Mouse (Mus musculus): ENCODE measurements around the gene Fgf23. TPM values are rescaled to one million over a fixed set of nuclear protein-coding genes. Genes with fewer than 3 reads are reported as not detected.

Gene Fgf23
- polyA plus RNA-seq, 1 experiment from 2014 or later = not detected

DNA sequence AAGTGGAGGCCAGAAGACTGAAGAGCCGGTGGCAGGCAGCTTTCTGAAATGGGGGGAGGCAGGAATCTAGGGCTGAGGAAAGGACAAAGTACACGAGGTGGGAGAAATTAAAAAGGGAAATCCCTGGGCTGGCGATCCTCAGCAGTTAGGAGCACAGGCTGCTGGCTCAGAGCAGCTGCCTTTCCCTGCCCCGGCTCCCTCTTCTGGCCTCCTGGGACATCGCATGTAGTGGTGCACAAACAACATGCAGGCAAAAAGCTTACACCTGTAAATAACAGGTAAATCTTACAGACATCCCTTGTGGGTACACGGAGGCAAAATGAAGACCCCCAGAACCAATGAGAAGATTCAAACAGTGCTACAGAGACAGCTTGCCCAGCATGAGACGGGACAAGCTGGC, 21.9 kb downstream of the Fgf23 start:
- H3K9me3 ChIP-seq = no peaks in the 10 kb centered on the region
- 0 out of 2 replicates have a peak, but pooled peaks cover 4% of the 10 kb centered on the region for H3K36me3 ChIP-seq
- no peak overlapping the region for H3K9ac ChIP-seq
- no peak overlapping the region for H3K27ac ChIP-seq
- no peaks in the 10 kb centered on the region for H3K4me1 ChIP-seq
- H3K27me3 ChIP-seq = no peaks in the 10 kb centered on the region
- no peak overlapping the region for H3K4me2 ChIP-seq
- WGBS = 64% methylated on average over 7 of the region's 7 CpGs
- no peak for ATAC-seq (ENCODE audit: insufficient number of reproducible peaks, low FRiP score, low TSS enrichment, low read depth)
- no peak overlapping the region for H3K4me3 ChIP-seq

DNA sequence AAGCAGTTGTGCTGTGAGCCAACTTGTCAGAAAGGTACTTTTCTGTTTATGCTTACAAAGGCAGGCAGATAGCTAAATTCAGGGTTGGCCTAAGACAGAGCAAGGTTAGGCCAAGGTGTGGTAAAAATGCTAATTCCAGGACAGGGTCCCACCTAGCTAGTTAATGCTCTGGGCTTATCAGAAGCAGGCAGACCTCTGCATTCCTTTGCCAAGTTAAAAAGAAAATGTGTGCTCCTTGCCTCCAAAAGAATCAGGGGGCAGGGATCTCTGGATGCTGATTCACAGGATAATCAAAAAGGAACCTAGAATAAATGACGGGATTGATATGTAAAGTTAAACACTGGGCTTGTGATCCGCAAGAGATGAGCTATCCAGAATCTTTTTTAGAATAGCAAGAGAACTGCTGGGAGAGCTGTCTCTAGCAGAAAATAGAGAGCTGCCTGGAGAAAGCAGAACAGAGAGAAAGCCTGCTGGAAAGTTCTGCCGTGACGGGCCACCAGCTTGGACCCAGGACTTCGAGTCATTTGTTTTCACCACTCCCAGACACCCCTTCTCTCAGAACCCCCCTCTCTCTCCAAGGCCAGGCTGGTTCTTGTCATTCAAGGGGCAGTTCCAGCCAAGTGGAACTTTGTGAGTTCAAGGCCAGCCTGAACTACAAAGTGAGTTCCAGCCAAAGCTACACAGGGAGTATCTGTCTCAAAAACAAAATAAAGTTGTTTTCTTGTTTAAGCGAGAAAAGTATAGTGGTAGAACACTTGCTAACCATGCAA, 31.0 kb downstream of the Fgf23 start:
- no peak for ATAC-seq (ENCODE audit: insufficient number of reproducible peaks, low FRiP score, low TSS enrichment, low read depth)
- H3K4me1 ChIP-seq = peaks cover 5% of the 10 kb centered on the region
- no peaks in the 10 kb centered on the region for H3K9me3 ChIP-seq
- 0 out of 2 replicates have a peak, but pooled peaks cover 4% of the 10 kb centered on the region for H3K36me3 ChIP-seq
- WGBS = 93% methylated on average over 6 of the region's 6 CpGs
- no peak overlapping the region for H3K4me3 ChIP-seq
- no peak overlapping the region for H3K9ac ChIP-seq
- no peaks in the 10 kb centered on the region for H3K27me3 ChIP-seq
- H3K4me2 ChIP-seq = no peak overlapping the region
- no peak overlapping the region for H3K27ac ChIP-seq

DNA sequence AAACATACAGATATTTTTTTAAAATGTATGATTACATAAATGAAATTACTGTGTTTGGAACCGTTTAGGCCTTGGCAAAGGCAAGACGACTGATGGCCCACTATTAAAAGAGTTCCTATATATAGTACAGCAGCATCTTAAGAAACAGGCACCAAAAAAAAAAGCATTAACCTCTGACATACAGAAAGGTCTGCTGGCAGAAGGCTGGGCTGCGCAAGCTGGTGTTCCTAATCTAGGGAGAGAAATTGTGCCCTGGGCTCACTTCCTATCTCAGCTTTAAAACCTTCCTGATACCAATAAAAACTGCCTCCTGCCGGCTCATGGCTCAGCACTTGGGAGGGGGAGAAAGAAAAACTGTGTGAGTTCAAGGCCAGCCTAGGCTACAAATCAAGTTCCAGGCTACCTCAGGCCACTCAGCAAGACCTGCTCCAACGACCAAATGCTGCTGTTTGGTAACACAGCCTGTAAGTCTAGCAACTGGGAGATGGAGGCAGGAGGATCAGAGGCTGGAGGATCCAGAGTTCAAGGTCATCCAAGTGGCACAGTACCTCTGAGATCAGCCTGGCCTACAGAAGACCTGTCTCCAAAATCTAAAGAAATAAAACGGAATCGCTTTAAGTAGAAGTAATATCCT, 31.8 kb downstream of the Fgf23 start:
- no peaks in the 10 kb centered on the region for H3K9me3 ChIP-seq
- no peak overlapping the region for H3K27ac ChIP-seq
- peaks cover 8% of the 10 kb centered on the region for H3K4me1 ChIP-seq
- no peak overlapping the region for H3K4me2 ChIP-seq
- 76% methylated on average over 7 of the region's 7 CpGs for WGBS
- H3K36me3 ChIP-seq = 0 out of 2 replicates have a peak, but pooled peaks cover 4% of the 10 kb centered on the region
- H3K4me3 ChIP-seq = no peak overlapping the region
- H3K9ac ChIP-seq = no peak overlapping the region
- no peak for ATAC-seq (ENCODE audit: insufficient number of reproducible peaks, low FRiP score, low TSS enrichment, low read depth)
- no peaks in the 10 kb centered on the region for H3K27me3 ChIP-seq

DNA sequence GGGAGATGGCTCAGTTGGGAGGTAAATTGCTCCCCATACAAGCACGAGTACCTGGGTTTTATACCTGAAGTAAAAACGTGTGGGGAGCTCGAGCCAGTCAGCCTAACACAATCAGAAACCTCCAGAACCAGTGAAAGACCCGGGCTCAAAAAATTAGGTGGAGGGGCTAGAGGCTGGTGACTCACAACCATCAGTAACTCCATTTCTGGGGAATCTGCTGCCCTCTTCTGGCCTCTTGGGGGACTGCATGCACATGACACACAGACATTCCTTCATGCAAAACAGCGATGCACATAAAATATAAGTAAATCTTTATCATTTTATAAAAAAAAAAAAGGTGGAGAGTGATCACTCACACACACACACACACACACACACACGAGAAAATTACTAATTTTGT, 32.4 kb downstream of the Fgf23 start:
- no peaks in the 10 kb centered on the region for H3K9me3 ChIP-seq
- H3K36me3 ChIP-seq = 0 out of 2 replicates have a peak, but pooled peaks cover 4% of the 10 kb centered on the region
- H3K4me3 ChIP-seq = no peak overlapping the region
- H3K9ac ChIP-seq = no peak overlapping the region
- H3K27me3 ChIP-seq = no peaks in the 10 kb centered on the region
- ATAC-seq (ENCODE audit: insufficient number of reproducible peaks, low FRiP score, low TSS enrichment, low read depth) = no peak
- H3K4me1 ChIP-seq = peaks cover 12% of the 10 kb centered on the region
- H3K4me2 ChIP-seq = no peak overlapping the region
- WGBS = 69% methylated on average over 6 of the region's 6 CpGs
- H3K27ac ChIP-seq = no peak overlapping the region

DNA sequence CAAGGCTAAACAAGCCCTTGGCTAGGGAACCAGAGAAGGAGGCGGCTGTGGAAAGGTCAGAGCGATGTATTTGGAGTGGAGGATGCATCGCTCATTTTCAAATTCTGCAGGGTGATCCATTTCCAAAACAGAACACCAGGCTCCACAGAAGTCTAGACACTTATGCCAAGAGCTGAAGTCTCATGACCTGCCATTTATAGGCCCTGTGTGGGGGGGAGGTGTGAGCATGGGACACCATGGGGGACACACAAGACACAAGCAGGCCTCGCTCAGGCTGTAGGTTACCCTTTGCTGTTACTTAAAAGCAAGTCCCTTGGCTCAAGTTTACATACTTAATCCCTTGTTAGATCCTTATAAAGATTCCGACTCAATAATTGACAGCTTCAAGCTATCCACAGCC, 33.5 kb downstream of the Fgf23 start:
- no peak overlapping the region for H3K27ac ChIP-seq

DNA sequence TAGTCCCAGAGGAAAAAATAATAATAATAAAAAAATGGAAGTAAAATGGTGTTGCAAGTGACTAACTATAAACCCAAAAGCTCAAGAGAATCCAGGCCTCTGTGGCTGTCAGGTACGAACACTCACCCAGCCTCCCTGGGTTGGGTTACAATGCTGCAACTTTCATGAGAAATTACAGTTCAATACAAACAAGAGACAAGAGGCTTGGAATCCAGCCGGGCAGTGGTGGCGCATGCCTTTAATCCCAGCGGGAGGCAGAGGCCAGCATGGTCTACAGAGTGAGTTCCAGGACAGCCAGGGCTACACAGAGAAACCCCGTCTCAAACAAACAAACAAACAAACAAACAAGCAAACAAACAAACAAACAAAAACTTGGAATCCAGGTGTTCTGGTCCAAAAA, 34.0 kb downstream of the Fgf23 start:
- Histone ChIP-seq H3K27ac (no peak overlapping the region), H3K4me1 (peaks cover 12% of the 10 kb centered on the region), H3K9ac (no peak overlapping the region), H3K4me3 (no peak overlapping the region), H3K36me3 (no peaks in the 10 kb centered on the region), H3K9me3 (no peaks in the 10 kb centered on the region), H3K27me3 (no peaks in the 10 kb centered on the region), H3K4me2 (no peak overlapping the region)
- 54% methylated on average over 5 of the region's 5 CpGs for WGBS
- no peak for ATAC-seq (ENCODE audit: insufficient number of reproducible peaks, low FRiP score, low TSS enrichment, low read depth)

More for the DNA sequence above, 33.5 kb downstream of the Fgf23 start:
- H3K4me3 ChIP-seq = no peak overlapping the region
- no peaks in the 10 kb centered on the region for H3K9me3 ChIP-seq
- H3K27me3 ChIP-seq = no peaks in the 10 kb centered on the region
- no peak for ATAC-seq (ENCODE audit: insufficient number of reproducible peaks, low FRiP score, low TSS enrichment, low read depth)
- peaks cover 12% of the 10 kb centered on the region for H3K4me1 ChIP-seq
- no peak overlapping the region for H3K4me2 ChIP-seq
- 0 out of 2 replicates have a peak, but pooled peaks cover 2% of the 10 kb centered on the region for H3K36me3 ChIP-seq
- no peak overlapping the region for H3K9ac ChIP-seq
- WGBS = 76% methylated on average over 5 of the region's 5 CpGs

DNA sequence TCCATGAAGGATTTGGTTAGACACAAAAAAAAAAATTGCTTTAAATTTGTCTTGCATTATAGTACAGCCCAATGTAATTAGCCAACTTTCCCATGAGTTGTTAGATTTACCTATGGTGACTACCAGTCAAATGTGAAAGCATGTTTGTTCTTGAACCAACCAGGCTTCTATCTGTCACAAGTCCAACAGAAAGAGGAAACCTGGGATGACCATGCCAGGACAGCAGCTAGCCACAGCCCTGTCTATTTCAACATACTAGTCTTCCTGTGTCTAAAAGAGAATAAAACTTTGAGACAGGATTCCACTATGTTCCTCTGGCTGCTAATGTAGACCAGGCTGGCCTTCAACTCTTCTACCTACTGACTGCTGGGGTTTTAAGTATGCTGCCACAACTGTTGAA, 34.7 kb downstream of the Fgf23 start:
- H3K4me2 ChIP-seq = no peak overlapping the region
- peaks cover 12% of the 10 kb centered on the region for H3K4me1 ChIP-seq

DNA sequence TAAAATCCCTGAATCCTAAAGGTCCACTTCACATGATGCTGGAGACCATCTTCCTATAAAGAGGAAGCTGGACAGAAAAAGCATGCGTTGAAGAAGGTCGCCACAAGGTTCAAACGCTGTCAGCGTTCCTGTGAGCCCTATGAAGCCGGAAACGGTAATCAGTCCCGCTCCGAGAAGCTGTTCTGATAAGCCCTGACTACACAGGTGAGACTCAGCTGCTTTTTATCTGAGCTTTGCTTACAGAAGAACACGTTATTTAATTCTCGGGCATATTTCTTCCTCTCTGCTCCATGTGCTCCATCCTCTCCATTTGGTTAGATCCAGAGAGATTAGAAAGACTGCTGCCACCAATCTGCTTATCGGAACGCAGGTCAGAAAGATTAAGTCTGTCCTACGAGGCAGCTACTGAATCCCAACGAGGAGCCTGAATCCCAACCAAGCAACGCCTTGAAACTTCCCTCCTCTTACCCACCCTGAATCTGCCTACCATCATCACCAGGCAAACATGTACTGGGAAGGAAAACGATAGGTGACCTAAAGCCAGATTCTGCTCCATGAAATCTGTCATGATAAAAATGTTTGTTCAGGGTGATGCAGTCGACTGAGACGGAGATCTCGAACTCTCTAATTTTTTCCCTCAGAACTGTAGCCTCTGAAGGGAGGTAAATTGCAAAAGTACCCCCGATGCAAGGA, 35.8 kb downstream of the Fgf23 start:
- no peaks in the 10 kb centered on the region for H3K27me3 ChIP-seq
- 44% methylated on average over 20 of the region's 20 CpGs for WGBS
- H3K4me2 ChIP-seq = peak overlapping the region; percentile 83
- peaks cover 12% of the 10 kb centered on the region for H3K4me1 ChIP-seq
- H3K36me3 ChIP-seq = no peaks in the 10 kb centered on the region
- no peaks in the 10 kb centered on the region for H3K9me3 ChIP-seq
- H3K9ac ChIP-seq = peak overlapping the region; percentile 50
- no peak overlapping the region for H3K27ac ChIP-seq
- ATAC-seq (ENCODE audit: insufficient number of reproducible peaks, low FRiP score, low TSS enrichment, low read depth) = no peak
- H3K4me3 ChIP-seq = peak overlapping the region; percentile 63

More for the DNA sequence above, 34.7 kb downstream of the Fgf23 start:
- no peak for ATAC-seq (ENCODE audit: insufficient number of reproducible peaks, low FRiP score, low TSS enrichment, low read depth)
- Histone ChIP-seq H3K27me3 (no peaks in the 10 kb centered on the region), H3K4me3 (no peak overlapping the region), H3K27ac (no peak overlapping the region), H3K9me3 (no peaks in the 10 kb centered on the region), H3K36me3 (no peaks in the 10 kb centered on the region), H3K9ac (no peak overlapping the region)

DNA sequence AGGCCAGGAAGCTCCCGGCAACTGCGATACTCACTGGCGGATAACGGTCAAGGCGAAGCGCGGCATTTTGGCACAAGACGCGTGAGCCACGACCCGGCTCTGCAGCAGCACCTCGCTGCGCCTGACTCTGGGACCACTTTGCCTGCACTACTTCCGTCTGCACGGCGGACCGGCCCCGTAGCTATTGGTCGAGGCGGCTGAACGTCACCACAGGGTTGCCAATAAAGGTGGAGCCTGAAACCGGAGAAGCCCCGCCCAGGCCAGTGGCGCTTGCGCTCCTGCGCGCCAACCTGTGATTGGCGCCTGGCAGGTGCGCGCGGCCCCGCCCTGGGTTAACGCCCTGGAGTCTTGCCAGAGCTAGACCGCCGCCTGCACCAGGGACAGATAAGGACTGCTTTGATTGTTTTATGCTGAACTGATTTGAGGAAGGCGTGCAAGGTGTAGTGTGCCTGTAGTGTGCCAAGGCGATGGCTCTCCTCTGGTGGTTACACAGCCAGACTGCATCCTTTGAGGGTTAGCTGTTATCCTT, 36.8 kb downstream of the Fgf23 start, which contains the start of gene Tigar:
Gene Tigar (minus strand): TSS at position 156 of the 529 bp plus-strand sequence.
- peak within 1 kb of the TSS; percentile 63 for H3K4me3 ChIP-seq
- under 1% methylated on average over 37 of the region's 37 CpGs for WGBS

DNA sequence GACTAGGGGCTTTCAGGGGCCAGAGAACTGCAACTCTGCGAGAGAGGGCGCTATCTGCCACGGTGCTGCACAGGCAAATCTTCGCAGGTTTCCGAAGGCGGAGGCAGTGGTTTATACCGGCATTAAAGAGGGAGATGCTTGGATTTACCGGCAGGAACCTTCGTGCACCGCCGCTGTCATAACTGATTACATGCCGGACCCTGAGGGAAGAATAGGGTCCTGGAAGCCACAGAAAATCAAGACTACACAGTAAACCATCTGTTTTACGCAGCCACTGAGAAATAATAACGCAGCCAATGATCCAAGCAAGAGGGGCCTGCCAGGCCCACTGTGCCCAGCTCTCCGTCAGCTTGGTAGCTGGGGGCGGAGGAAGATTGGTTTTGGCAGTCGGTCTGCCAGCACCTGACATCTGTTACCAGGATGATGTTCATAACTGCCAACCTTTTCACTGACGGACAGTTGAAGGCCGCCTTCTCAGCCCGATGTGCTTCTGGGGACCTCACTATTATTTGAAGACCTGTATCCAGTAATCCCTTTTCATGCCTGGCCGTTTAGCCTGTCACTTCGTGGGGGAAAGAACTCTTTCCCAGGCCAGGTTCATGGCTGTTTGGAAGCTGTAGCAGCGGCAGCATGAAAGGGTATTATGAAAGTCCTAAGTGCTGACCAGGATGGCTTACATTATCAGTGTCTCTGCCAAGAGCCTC, 42.2 kb downstream of the Fgf23 start:
- no peak for ATAC-seq (ENCODE audit: insufficient number of reproducible peaks, low FRiP score, low TSS enrichment, low read depth)
- H3K36me3 ChIP-seq = no peaks in the 10 kb centered on the region
- 61% methylated on average over 23 of the region's 23 CpGs for WGBS

More for the DNA sequence above, 36.8 kb downstream of the Fgf23 start, which contains the start of gene Tigar:
- Histone ChIP-seq H3K4me2 (peak within 1 kb of the TSS; percentile 83), H3K9ac (peak within 1 kb of the TSS; percentile 50), H3K27ac (no peak within 1 kb of the TSS), H3K4me1 (peaks cover 12% of the 10 kb centered on the region), H3K27me3 (no peaks in the 10 kb centered on the region), H3K9me3 (no peaks in the 10 kb centered on the region), H3K36me3 (no peaks in the 10 kb centered on the region)
- peak; percentile 94 for ATAC-seq (ENCODE audit: insufficient number of reproducible peaks, low FRiP score, low TSS enrichment, low read depth)

DNA sequence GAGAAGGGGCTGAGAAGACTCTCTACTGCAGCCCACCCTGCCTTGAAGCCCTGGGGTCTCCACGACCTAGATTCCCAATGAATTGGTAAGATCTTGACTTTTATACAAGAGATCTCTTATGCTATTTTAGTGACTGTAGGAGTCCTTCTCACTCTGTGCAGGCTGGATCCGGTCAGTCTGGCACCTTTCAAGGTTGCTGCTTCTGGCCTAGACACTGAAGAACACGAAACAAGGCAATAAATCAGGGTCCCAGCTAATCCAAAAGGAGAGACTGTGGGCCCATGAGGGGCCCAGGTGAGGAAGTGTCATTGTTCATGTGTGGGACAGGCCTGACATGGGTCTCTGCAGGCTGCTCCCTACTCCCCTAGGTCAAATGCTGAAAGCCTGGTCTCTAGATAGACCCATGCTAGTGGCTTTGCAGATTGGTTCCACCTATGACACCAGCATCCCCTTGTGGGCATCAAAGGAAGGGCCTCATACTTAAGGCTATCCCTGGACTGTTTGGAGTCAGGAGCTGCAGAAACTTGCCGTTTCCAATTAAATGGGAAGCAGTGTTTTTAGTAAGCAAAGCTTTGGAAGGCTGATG, 49.6 kb downstream of the Fgf23 start:
- no peak overlapping the region for H3K27ac ChIP-seq
- H3K36me3 ChIP-seq = peaks cover 14% of the 10 kb centered on the region
- no peak overlapping the region for H3K9ac ChIP-seq
- no peak overlapping the region for H3K4me3 ChIP-seq
- H3K4me1 ChIP-seq = no peaks in the 10 kb centered on the region
- ATAC-seq (ENCODE audit: insufficient number of reproducible peaks, low FRiP score, low TSS enrichment, low read depth) = no peak; the same call in 1 of the 2 replicates
- no peak overlapping the region for H3K4me2 ChIP-seq
- whole genome bisulfite sequencing = 70% methylated on average over 4 of the region's 4 CpGs
- no peaks in the 10 kb centered on the region for H3K9me3 ChIP-seq
- H3K27me3 ChIP-seq = no peaks in the 10 kb centered on the region

More for the DNA sequence above, 42.2 kb downstream of the Fgf23 start:
- H3K4me2 ChIP-seq = no peak overlapping the region
- no peaks in the 10 kb centered on the region for H3K9me3 ChIP-seq
- H3K27ac ChIP-seq = no peak overlapping the region
- H3K4me3 ChIP-seq = no peak overlapping the region
- H3K4me1 ChIP-seq = no peaks in the 10 kb centered on the region
- no peak overlapping the region for H3K9ac ChIP-seq
- H3K27me3 ChIP-seq = no peaks in the 10 kb centered on the region
